Mouse (Mus musculus) brain, embryonic 14.5 days (tissue): ENCODE measurements at regions not wholly inside any gene's neighbourhood (a gene's known extent, or its start where the extent isn't known, plus 50 kb on each side); places are given as distances from the start of the nearest gene placed in this dataset.

Experiments
- DNase-seq: peaks from one replicate; pipeline ENCODE4 v3.0.0-alpha.2; 2011; ENCODE audit warnings: low read depth
- CTCF ChIP-seq: fragments of 200-500 bp; IDR thresholded peaks from 2 replicates; pipeline ENCODE4 v1.5.1; 2012; ENCODE audit warnings: inconsistent platforms, mild to moderate bottlenecking, moderate library complexity, borderline replicate concordance; ENCODE audit not compliant: insufficient read depth, insufficient read length; ENCODE audit errors: extremely low read depth
- POLR2A ChIP-seq: fragments of 200-500 bp; IDR thresholded peaks from 2 replicates; pipeline ENCODE4 v1.6.1; 2012; ENCODE audit warnings: mild to moderate bottlenecking, inconsistent platforms, borderline replicate concordance; ENCODE audit not compliant: poor library complexity, insufficient read depth, insufficient read length, severe bottlenecking; ENCODE audit errors: extremely low read depth

DNA sequence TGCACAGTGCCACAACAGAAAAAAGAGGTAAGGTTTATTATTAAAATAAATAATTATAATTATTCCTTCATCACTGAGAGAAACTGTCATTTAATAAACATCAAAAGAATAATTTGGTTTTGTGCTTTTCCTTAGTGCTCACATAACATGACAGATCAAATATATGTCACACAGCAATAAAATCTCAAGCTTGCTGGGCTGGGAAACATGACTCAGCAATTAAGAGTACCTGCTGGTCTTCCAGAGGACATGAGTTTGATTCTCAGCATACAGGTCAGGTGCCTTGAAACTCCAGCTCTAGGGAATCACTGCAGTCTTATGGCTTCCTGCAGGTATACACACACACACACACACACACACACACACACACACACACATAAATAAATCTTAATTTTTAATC is 208.3 kb upstream of the Zfp770 start:
- TF ChIP-seq POLR2A (no peak), CTCF (no peak)
- DNase-seq: no peak

DNA sequence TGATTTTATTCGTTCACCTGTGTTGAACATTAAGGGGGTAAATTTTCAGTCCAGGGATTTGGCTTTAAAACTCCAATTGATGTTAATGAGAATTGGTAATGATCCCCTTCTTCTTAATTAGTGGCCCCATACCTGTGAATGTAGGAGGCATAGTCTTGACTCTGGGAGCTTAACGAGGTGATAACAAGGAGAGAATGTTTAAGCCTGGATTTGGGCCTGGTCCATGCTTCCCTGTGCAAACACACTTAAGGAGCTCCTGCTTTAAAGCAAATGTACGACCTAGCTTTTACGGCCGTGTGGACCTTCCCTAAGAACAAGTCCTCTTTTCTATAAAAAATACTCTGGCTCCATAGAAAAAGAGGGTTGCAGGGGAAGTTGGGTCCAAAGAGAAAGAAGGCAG is 206.1 kb upstream of the Zfp770 start:
- DNase-seq: peak; percentile 41
- TF ChIP-seq POLR2A (no peak), CTCF (no peak)

DNA sequence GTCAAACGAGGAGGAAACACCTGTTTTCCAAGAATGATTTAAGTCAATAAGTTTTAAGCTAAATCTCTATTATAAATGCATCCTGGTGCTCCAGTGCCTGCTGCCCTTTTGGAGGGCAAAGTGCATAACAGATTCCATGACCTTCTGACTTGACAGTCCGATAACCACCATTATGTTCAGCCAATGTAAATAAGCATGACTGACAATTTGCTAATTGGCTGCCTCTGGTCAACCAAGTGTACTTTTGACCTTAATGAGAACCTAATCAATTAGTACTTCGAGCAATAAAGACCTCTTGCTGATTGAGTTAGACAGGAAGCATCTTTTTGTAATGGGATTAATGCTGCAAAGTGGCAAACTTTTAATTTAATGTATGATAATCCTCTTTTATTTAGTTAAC is 183.3 kb upstream of the Zfp770 start:
- no peak for DNase-seq
- no peak for TF ChIP-seq POLR2A
- no peak for TF ChIP-seq CTCF

DNA sequence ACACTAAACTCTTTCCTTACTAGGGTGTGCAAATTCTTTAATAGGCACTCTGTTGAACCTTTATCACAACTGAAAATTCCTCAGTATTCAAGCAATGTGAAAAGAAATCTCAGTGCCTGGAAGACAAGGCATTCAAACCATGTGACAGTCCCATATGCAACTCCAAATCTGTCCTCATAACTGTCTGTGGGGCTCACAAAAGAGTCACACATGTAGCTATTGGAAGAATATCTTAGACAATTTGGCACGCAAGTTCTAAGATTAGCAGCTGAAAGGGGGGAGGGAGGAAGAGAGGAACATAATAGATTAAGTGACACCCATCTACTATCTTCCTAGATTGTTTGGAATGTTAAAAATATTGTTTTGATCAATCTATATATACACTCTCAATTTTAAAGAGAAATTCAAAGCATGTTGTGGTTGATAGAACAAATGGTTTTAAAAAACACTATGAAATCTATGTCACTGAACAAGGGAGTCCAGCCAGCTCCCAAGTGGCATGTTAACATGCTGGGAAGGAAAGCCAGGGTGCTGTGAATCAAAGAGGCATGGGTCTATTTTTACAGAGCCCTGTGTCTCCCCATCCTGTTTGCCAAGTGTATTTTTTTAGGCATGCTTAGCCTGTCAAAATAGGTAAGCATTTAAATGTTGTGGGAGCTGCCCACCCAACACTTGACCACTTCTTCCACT is 177.7 kb upstream of the Zfp770 start:
- DNase-seq: peak; percentile 18
- TF ChIP-seq CTCF (no peak), POLR2A (no peak)

DNA sequence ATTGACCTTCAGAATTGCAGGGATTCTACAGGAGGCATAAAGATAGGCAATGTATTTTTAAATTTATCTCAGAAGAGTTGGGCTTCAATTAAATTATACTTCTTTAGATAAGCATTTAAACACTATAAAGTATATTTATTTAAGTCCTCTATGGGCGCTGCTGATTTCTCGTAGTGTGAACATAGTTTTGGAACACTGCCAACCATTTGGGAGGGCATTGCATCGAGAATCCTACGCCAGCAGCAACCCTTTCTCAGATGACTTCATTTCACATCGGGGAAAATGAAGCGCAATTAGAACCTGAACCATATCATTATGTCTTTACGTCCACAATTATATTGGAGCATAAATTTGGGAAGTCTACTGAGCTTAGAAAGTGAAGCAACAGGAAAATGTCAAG is 172.2 kb upstream of the Zfp770 start:
- DNase-seq: peak; percentile 68
- TF ChIP-seq POLR2A (no peak), CTCF (no peak)

DNA sequence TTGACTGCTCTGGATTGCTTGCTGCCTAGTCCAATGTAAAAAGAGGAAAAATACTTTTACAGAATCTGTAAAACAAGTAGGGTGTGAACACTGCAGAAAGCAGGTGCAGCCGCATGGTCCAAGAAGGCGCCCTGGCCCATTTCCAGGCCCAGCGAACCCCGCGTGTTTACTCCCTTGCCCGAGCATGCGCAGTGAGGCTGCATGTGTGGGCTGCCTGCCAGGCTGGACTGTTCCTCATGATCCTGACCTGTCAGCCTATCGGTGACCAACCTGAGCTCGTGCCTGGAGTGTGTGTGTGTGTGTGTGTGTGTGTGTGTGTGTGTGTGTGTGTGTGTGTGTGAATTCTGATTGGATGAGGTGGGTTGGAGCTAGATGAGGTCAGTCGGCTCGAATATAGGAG is 152.6 kb upstream of the Zfp770 start:
- DNase-seq: peak; percentile 40

DNA sequence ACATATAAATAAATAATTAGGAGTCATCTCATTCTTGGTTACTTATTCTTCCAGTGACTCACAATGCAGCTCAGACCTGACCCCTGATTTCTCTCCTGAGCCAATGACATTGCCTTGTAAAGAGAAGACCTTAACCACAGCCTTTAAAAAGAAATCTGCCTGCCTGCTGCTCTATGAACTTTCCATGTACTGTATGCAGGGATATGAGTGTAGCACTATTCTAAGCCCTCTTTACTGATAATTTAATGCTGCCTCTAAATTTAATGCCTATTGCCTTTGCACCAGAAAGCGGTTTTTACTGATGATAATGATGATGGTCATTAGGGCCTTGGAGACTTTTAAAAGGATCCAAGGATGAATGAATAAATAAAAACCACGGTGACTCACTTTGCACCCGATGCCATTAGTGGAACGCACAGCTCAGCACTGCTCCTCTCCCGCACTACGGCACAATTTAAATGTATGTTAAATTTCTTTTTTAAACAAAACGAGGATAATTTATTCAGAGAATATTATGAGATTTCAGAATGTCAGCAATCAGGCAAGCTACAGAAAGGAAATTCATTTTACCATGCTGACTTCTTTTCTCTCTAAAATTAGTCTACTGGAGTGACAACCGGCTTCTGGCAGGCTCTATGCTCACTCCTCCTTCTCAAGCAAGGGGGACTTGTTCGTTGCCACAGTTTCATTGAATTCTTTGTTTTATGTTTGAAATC is 139.5 kb upstream of the Zfp770 start:
- peak; percentile 57 for DNase-seq

DNA sequence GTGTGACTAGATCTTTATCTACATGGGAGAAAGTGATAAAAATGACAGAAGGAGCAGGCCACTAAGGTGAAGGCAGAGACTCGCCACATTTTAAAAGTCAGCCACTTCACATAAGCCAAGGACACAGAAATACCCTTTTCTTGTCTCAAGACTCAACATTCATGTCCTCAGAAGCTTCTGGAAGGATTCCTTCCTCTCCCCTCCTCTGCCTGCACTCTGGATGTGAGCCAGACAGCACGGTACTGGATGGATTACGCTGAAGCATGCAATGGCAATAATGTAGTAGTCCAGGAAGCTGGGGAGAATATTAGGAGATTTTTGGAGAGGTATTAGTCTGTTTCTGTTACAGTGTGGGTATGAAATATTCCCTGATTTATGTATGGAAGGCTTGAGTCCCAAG is 100.5 kb upstream of the Zfp770 start:
- no peak for TF ChIP-seq CTCF
- TF ChIP-seq POLR2A: no peak
- DNase-seq: no peak

More for the DNA sequence above, 139.5 kb upstream of the Zfp770 start:
- TF ChIP-seq CTCF (no peak), POLR2A (no peak)

DNA sequence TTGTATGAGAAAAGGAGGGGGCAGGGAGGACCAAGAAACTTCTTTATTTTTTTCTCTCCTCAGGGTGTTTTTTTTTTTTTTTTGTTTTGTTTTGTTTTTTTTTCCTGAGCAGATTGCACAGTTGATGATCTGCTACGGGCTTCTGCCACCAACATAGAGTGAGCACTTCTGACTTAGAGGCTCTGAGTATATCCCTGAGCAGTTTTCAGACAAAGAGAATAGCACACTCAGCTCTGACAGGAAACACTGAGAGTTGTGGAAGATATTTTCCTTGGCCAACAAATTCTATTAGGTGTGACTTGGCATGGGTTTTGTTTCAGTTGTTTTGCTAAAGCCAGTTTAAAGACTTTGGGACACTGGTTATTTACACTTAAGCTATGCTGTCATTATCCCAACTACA is 93.8 kb upstream of the Zfp770 start:
- DNase-seq: no peak
- no peak for TF ChIP-seq POLR2A
- TF ChIP-seq CTCF: no peak

DNA sequence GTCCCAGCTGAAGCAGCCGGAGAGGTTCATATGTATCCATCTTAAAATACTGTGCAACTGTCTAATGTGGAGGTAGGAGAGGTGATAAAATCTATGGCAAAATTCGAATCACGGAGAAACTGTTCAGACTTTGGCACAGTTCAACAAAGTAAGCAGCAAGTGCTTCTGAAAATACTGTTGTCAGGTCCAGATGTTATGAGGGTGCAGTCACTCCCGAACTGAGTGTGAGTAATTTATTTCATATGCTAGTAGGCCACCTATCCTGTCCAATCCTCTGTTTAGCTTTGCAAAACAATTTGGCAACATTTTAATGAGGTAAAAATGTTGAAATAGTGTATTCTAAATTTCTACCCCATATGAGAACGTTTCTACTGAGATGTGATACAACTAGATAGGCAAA is 90.1 kb upstream of the Zfp770 start:
- no peak for DNase-seq
- no peak for TF ChIP-seq CTCF
- no peak for TF ChIP-seq POLR2A

DNA sequence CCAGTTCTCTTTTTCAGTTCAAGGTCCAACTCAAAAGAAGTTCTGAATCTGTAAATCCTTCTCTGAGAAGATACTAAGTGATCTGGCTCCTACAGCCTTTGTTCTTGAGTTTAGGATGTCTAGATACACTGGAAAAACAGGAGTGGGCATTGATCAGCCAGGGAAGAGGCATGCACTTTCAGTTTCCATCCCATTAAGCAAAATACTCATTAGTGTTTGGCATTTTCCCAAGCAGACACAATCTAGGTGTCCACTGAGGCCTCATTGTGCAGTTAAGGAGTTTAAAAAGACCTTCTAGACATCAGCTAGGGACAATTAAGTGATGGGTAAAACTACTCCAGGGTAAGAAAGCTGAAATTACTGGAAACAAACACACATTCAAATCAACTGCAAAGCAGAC is 74.3 kb upstream of the Zfp770 start:
- peak; percentile 62 for DNase-seq

DNA sequence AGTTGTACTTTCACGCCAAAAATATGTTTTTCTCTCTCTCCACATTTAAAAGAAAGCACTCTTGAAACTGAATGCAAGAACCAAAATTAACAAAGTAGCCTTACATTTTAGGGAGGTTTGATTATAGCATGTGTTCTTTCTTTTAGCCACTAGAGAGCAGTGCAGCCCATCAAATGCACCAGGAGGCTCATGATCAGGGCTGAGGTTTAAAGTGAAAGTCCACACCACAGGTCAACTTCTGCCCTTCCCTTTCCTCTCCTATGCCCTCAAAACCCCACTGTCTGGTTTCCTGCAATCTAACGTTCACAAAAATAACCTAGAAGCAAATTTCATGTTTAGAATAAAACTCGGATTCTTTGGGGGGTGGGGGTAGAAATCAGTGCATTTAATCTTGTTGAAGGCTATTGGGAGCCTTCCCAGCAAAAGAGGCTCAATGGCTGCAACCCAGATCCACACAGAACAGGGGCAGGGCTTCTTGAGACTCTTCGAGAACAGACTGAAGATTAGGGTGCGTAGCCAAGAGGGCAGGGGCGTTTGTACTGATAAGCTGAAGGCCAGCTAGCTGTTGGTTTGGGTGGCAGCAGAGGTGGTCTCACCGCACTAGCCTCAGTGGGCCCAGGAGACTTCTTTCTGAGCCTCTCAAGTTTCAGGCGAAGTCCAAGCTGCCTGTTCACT is 59.3 kb upstream of the Zfp770 start:
- peak; percentile 78 for DNase-seq
- TF ChIP-seq CTCF: peak; percentile 85
- TF ChIP-seq POLR2A: no peak

More for the DNA sequence above, 74.3 kb upstream of the Zfp770 start:
- TF ChIP-seq CTCF (no peak), POLR2A (no peak)

DNA sequence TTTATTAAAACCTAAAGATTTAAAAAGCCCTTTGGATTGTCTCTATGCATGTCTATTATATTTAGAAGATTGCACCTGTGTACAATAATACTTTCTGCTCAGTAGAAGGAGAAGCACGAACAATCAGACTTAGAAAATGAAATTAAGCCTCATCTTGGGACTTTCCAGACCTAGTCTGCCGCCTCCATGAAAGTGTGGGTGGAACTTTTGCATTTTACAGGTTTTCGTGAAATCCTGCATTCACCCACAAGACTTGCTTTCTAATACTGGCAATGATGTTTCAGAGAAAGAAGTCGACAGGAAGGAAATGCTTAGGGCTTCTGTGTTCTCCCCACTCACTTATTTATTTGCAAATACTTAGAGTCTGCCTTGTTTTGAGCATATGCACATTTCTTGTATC is 58.3 kb upstream of the Zfp770 start:
- TF ChIP-seq POLR2A (no peak), CTCF (no peak)
- no peak for DNase-seq
